Mouse (Mus musculus) mesoderm, embryonic 11.5 days (tissue): Measurements from ENCODE around the gene Tlr12.
"Not testable (repeated sequence)": the region's sequence is repeated elsewhere in the genome, so short reads cannot be mapped to it uniquely, and the experiment has no call there.

Source experiments
- DNase-seq: peaks from one replicate; pipeline ENCODE4 v3.0.0-alpha.2; 2012; ENCODE audit warnings: low read depth, low spot score

Gene Tlr12

GRCm38 (mm10) chr4:128618963-128619362 is 544 bp upstream of the Tlr12 start:
- DNase-seq = no peak

DNA sequence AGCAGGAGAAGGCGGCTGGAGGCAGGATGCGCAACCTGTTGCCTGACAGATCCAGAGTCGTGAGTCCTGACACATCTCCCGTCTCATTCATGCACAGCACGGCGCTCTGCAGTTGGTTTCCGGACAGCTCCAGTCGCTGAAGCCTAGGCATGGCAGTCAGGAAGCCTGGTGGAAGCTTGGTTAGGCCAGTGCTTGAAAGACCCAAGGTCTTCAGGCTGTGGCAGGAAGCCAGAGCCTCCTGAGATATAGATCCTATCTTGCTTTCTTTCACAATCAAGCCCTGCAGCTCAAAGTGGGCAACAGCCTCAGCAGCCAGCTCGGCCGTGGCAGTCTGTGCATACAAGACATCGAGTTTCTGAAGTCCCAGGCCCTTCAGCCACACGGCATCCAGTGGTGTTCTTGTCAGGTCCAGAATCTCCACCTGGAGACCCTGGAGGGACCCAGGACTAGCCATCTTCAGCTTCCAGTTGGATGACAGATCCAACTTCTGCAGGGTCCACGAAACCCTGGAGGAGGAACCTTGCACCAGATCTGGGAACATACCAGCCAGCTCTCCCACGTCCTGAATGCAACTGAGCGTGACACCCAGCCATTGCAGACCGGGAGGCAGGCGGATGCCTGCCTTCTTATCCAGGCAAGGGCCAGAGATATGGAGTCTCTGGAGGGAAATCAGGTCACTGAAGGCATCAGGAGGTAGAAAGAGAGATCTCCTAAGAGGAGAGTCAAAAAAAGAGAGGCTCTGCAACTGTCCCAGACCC is 877 bp downstream of the Tlr12 start:
- DNase-seq = no peak

- DNase-seq = no peak
These were observed 2.7 kb downstream of the Tlr12 start for GRCm38 (mm10) chr4:128615761-128616160.

DNA sequence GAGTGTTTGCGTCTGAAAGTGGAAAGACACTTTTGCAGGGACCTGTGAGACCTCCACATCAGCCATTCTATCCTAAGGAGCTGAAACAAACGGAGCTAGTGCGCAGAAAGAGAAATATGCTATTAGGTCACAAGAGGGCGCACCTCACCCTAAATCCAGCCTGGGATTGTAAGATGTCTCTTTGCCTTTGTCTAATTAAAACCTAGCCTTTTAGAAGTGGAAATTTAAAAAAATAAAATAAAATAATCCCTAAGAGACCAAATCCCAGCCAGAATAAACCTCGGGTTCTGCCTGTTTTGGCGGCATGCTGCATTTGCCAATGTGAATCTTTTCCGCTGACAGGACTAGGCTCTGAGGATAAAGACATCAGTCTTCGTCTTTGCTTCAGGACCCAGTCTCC is 5.1 kb downstream of the Tlr12 start:
- peak; percentile 78 for DNase-seq

- not testable (repeated sequence) for DNase-seq
These were observed 6.7 kb downstream of the Tlr12 start for GRCm38 (mm10) chr4:128611726-128612125.

GRCm38 (mm10) chr4:128610706-128611105 is 7.7 kb downstream of the Tlr12 start:
- DNase-seq = no peak

DNA sequence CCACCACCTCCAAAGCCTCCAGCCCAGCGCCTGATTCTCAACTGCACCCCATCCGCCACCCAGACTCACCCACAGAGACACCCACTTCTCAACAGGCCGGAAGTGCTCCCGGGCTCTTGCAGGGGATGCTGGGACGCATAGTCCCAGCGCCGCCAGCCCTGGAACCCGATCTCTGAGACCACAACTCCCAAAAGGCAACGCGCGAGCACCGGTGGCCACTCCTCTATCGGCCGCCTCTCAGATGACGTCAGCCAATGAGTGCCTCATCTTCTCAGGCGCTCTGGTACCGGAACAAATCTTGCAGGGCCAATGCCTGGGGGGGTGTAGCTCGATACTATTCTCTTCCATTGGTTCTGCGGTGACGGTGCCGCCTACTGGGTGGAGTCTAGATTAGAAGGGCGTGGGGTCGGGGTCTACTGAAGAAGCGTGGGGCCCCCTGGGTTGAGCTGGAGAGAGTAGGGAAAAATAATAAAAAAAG is 8.5 kb downstream of the Tlr12 start, which contains the start of gene Zscan20:
Gene Zscan20 (minus strand): TSS at position 174 of the 478 bp plus-strand sequence.
- DNase-seq = peak; percentile 98

DNA sequence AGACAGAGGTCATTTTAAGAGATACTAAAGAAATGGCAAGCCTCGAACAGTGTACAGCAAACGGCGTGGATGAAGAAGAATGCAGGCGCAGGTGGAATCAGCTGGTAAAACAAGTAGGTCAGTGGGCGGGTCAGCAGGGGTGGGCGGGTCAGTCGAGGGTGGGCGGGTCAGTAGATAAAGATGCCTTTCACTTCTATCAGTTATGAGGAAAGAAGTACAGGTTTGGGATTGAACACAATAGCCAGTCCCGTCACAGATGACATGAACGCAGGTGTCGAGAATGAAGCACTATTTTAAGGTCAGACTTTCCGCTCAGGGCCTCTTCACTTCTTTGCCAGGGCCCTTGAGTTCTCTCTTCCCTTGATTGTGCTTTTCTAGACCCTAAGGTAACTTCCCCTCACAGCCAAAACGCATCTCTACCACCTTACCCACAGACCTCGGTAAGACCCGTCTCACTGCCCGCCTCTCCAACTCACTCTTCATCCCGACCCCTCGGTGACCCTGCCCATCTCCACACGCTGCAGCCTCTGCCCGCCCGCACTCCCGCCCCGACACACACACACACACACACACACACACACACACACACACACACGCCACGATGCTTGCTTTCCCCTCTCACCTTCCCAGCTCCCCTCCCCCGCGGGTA is 9.0 kb downstream of the Tlr12 start:
- peak; percentile 23 for DNase-seq

- DNase-seq = no peak
These were observed 10.8 kb downstream of the Tlr12 start for GRCm38 (mm10) chr4:128607661-128608060.

DNA sequence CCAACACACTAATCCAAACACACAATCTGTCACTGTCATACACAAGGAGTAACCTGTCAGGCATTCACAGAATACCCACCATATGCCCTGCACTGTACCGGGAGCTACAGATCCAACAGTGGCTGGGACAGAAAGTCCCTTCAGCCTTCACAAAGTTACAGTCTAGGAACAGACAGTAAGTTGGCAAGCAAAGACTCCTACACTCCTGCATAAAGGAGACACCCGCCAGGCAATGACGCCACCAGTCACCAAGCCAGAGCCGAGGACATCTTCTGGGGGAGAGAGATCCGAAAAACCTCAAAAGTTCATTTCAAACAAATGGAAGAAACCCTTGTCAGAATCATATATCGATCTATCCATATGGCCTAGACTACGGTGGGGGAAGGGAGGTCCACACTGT is 11.8 kb downstream of the Tlr12 start:
- DNase-seq = no peak

- no peak for DNase-seq
These were observed 20.4 kb downstream of the Tlr12 start for GRCm38 (mm10) chr4:128597801-128598560.

DNA sequence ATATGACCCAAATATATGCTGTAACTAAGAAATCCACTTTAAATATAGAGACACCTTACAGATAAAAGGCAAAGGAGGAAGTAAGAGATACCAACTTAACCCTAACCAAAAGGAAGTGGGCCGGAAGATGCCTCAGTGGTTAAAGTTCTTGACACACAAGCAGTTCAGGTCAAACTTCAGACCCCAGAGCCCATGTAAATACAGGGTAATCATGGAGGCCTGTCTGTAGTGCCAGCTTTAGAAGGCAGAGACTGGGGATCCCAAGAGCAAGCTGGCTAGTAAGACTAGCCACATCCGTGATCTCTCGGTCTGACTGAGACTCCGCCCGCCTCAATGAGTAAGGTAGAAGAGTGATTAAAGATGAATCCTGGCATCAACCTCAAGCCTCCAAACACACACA is 24.4 kb downstream of the Tlr12 start:
- DNase-seq = no peak

DNA sequence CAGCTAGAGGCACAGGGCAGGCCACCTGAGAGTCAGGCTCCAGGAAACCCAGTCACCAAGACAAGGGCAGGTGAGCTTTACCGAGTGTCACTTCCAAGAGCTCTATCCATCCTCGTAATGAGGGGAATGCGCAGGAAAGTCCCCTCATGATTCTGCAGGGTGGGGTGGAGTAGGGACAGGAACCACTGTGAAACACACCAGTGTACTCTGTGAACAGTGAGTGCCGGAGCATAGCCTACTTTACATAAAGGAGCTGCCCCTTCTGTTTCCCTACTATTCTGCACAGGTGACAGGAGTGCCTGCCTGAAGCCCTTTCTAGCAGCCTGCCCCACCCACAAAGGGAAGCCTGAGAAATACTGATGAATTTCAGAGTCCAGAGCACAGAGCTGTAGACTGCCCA is 25.1 kb downstream of the Tlr12 start:
- no peak for DNase-seq

GRCm38 (mm10) chr4:128579182-128579581 is 39.2 kb downstream of the Tlr12 start:
- DNase-seq = no peak

- DNase-seq = no peak
These were observed 42.6 kb downstream of the Tlr12 start for GRCm38 (mm10) chr4:128575811-128576210.
